ENCODE assay signal across 13 mouse cellular contexts in genomic region chr7:73614341-73614740, GRCm38 (mm10).
DNase-seq lines count a peak whose midpoint lies in the region; ATAC-seq and TF ChIP-seq lines count a peak whose summit lies in the region.
"Had no signal": no experiment of that assay in that cellular context is flagged by ENCODE, and none has a peak within 500 bp of the region (broad histone marks: within the 10 kb centered on the region; RNA-seq: fewer than 3 reads in every experiment).

No protein-coding gene starts in this region.

- no peaks in the 10 kb centered on the region for H3K27me3 ChIP-seq in hindbrain, embryonic 10.5 days (ENCODE audit: insufficient read depth, poor library complexity, severe bottlenecking)
- H3K27me3 ChIP-seq in hindbrain, embryonic 11.5 days (ENCODE audit: control insufficient read depth, insufficient read depth, low read length): no peaks in the 10 kb centered on the region
- H3K27me3 ChIP-seq in intestine, embryonic 14.5 days (replicated peaks; ENCODE audit: control insufficient read depth, insufficient read depth, low read length): no peaks in the 10 kb centered on the region
- no peaks in the 10 kb centered on the region for H3K27me3 ChIP-seq in stomach, postnatal 0 days (ENCODE audit: control insufficient read depth, insufficient read depth, low read length)
- H3K27me3 ChIP-seq in kidney, adult 2 months (replicated peaks; ENCODE audit: control insufficient read depth, insufficient read depth, low read length): no peaks in the 10 kb centered on the region
- H3K27me3 ChIP-seq: embryonic facial prominence, embryonic 15.5 days had no signal

- no peak overlapping the region for H3K4me3 ChIP-seq in hindbrain, embryonic 10.5 days
- no peak overlapping the region for H3K4me3 ChIP-seq in hindbrain, embryonic 11.5 days (ENCODE audit: low read depth, low read length)
- H3K4me3 ChIP-seq in intestine, embryonic 14.5 days (ENCODE audit: low read depth, low read length): no peak overlapping the region
- no peak overlapping the region for H3K4me3 ChIP-seq in stomach, postnatal 0 days (ENCODE audit: low read depth, low read length)
- H3K4me3 ChIP-seq in kidney, adult 2 months (ENCODE audit: insufficient read depth, low read depth, low read length): no peak overlapping the region
- H3K4me3 ChIP-seq: embryonic facial prominence, embryonic 15.5 days had no signal

- H3K9ac ChIP-seq in hindbrain, embryonic 11.5 days (ENCODE audit: low read depth, low read length): no peak overlapping the region
- 0 out of 2 replicates have a peak overlapping the region, but pooled peaks have one; percentile 17 for H3K9ac ChIP-seq in intestine, embryonic 14.5 days (ENCODE audit: low read length)
- no peak overlapping the region for H3K9ac ChIP-seq in stomach, postnatal 0 days (ENCODE audit: low read length)
- H3K9ac ChIP-seq: embryonic facial prominence, embryonic 15.5 days had no signal

- WGBS in hindbrain, embryonic 10.5 days: 93% methylated on average over 4 of the region's 4 CpGs
- WGBS in hindbrain, embryonic 11.5 days: 94% methylated on average over 4 of the region's 4 CpGs
- WGBS in intestine, embryonic 14.5 days: 85% methylated on average over 4 of the region's 4 CpGs
- 76% methylated on average over 4 of the region's 4 CpGs for WGBS in stomach, postnatal 0 days
- 89% methylated on average over 4 of the region's 4 CpGs for WGBS in kidney, adult 2 months

- no peak overlapping the region for H3K4me2 ChIP-seq in hindbrain, embryonic 11.5 days (replicated peaks; ENCODE audit: low read depth, low read length)
- peak overlapping the region; percentile 2; the same call in 1 of the 2 replicates for H3K4me2 ChIP-seq in intestine, embryonic 14.5 days (ENCODE audit: low read length)
- H3K4me2 ChIP-seq in stomach, postnatal 0 days (replicated peaks; ENCODE audit: low read depth): no peak overlapping the region
- H3K4me2 ChIP-seq: embryonic facial prominence, embryonic 15.5 days had no signal

- H3K4me1 ChIP-seq in hindbrain, embryonic 10.5 days (replicated peaks): peaks cover 30% of the 10 kb centered on the region
- peaks cover 3% of the 10 kb centered on the region for H3K4me1 ChIP-seq in hindbrain, embryonic 11.5 days (replicated peaks; ENCODE audit: control insufficient read depth, insufficient read depth, low read length)
- peaks cover 30% of the 10 kb centered on the region for H3K4me1 ChIP-seq in intestine, embryonic 14.5 days (replicated peaks; ENCODE audit: control insufficient read depth, insufficient read depth, low read length)
- peaks cover 3% of the 10 kb centered on the region for H3K4me1 ChIP-seq in stomach, postnatal 0 days (replicated peaks; ENCODE audit: control insufficient read depth, insufficient read depth)
- H3K4me1 ChIP-seq in kidney, adult 2 months (ENCODE audit: control insufficient read depth, insufficient read depth, low read length): peaks cover 13% of the 10 kb centered on the region; the same call in 1 of the 2 replicates

- peak overlapping the region; percentile 35; the same call in 1 of the 2 replicates for H3K27ac ChIP-seq in hindbrain, embryonic 10.5 days
- no peak overlapping the region for H3K27ac ChIP-seq in hindbrain, embryonic 11.5 days (ENCODE audit: low read depth, low read length)
- peak overlapping the region; percentile 100 for H3K27ac ChIP-seq in intestine, embryonic 14.5 days (ENCODE audit: low read depth)
- H3K27ac ChIP-seq in stomach, postnatal 0 days (replicated peaks): no peak overlapping the region
- no peak overlapping the region for H3K27ac ChIP-seq in kidney, adult 2 months (ENCODE audit: insufficient read depth, low read depth, low read length)

- TF ChIP-seq CTCF in stomach, postnatal 0 days (IDR thresholded peaks at IDR 0.05; ENCODE audit: low read depth): 0 out of 2 replicates have a peak, but pooled peaks have one; percentile 5
- TF ChIP-seq CTCF in kidney, adult 2 months (conservative IDR thresholded peaks at IDR 0.05; ENCODE audit: insufficient read depth, insufficient read length, low read depth, low read length): no peak

- DNase-seq in hindbrain, embryonic 10.5 days (ENCODE audit: low spot score): no peak
- DNase-seq in hindbrain, embryonic 11.5 days (ENCODE audit: low spot score): no peak
- peak; percentile 19 for DNase-seq in retina, postnatal 1 day
- DNase-seq in retina, embryonic 14.5 days (ENCODE audit: low spot score): no peak
- DNase-seq in intestine, embryonic 14.5 days (ENCODE audit: low spot score): no peak
- no peak for DNase-seq in stomach, postnatal 0 days (ENCODE audit: low spot score)
- no peak for DNase-seq in kidney, adult 2 months
- DNase-seq in testis, postnatal 14 days (ENCODE audit: low spot score): no peak
- DNase-seq: cerebellum, adult 11 months; kidney, postnatal 10 days; lung, postnatal 14 days; thymus, postnatal 36 days had no signal

- H3K9me3 ChIP-seq in hindbrain, embryonic 10.5 days: no peaks in the 10 kb centered on the region
- H3K9me3 ChIP-seq in hindbrain, embryonic 11.5 days (ENCODE audit: control insufficient read depth, low read length): no peaks in the 10 kb centered on the region
- H3K9me3 ChIP-seq in intestine, embryonic 14.5 days (ENCODE audit: control insufficient read depth, low read length): no peaks in the 10 kb centered on the region
- H3K9me3 ChIP-seq in stomach, postnatal 0 days (ENCODE audit: control insufficient read depth, low read length): no peaks in the 10 kb centered on the region
- H3K9me3 ChIP-seq: embryonic facial prominence, embryonic 15.5 days had no signal

- TF ChIP-seq POLR2A in kidney, adult 2 months (IDR thresholded peaks at IDR 0.05; ENCODE audit: low read depth, low read length): no peak

- TF ChIP-seq EP300 in stomach, postnatal 0 days (optimal IDR thresholded peaks at IDR 0.05): no peak

- no peaks in the 10 kb centered on the region for H3K36me3 ChIP-seq in hindbrain, embryonic 10.5 days
- H3K36me3 ChIP-seq in hindbrain, embryonic 11.5 days (ENCODE audit: control insufficient read depth, insufficient read depth, low read length): no peaks in the 10 kb centered on the region
- H3K36me3 ChIP-seq in intestine, embryonic 14.5 days (ENCODE audit: control insufficient read depth, insufficient read depth, low read length): no peaks in the 10 kb centered on the region
- no peaks in the 10 kb centered on the region for H3K36me3 ChIP-seq in stomach, postnatal 0 days (ENCODE audit: control insufficient read depth, insufficient read depth, low read length)
- H3K36me3 ChIP-seq in kidney, adult 2 months (ENCODE audit: control insufficient read depth, insufficient read depth, low read length): no peaks in the 10 kb centered on the region
- H3K36me3 ChIP-seq: embryonic facial prominence, embryonic 15.5 days had no signal

- no peak for ATAC-seq in hindbrain, embryonic 11.5 days (ENCODE audit: low FRiP score)
- ATAC-seq in intestine, embryonic 14.5 days (replicated peaks; ENCODE audit: low FRiP score, low TSS enrichment, low read depth): no peak
- no peak for ATAC-seq in stomach, postnatal 0 days (ENCODE audit: low FRiP score, low TSS enrichment)

Comparison
In these comparisons a context has a peak if more than half of its experiments do, and no peak if none do; other contexts are left out.
1. H3K27ac ChIP-seq: peak in hindbrain, embryonic 10.5 days (single experiment) and intestine, embryonic 14.5 days (single experiment); none in hindbrain, embryonic 11.5 days (single experiment), stomach, postnatal 0 days (single experiment) and kidney, adult 2 months (single experiment).